Mouse (Mus musculus) thymus, adult 2 months (tissue): ENCODE measurements around the gene Lingo2. TPM values are rescaled to one million over a fixed set of nuclear protein-coding genes. Genes with fewer than 3 reads are reported as not detected.

Source experiments
- DNase-seq: peaks from one replicate; pipeline ENCODE4 v3.0.0; 2021
- H3K27ac ChIP-seq: fragments of 200-500 bp; 2 replicates; pipeline ENCODE4 v1.5.1; 2012; ENCODE audit warnings: low read length, control low read depth; ENCODE audit not compliant: control insufficient read depth, insufficient read depth
- H3K27me3 ChIP-seq: fragments of 200-500 bp; 2 replicates; pipeline ENCODE4 v1.6.1; 2012; ENCODE audit warnings: mild to moderate bottlenecking, low read length, moderate library complexity, mixed read lengths; ENCODE audit not compliant: control insufficient read depth, insufficient read depth
- H3K36me3 ChIP-seq: fragments of 200-500 bp; 2 replicates; pipeline ENCODE4 v1.6.1; 2012; ENCODE audit warnings: mild to moderate bottlenecking, low read length, moderate library complexity; ENCODE audit not compliant: control insufficient read depth, insufficient read depth
- H3K4me1 ChIP-seq: fragments of 200-500 bp; replicated peaks from 2 replicates; pipeline ENCODE4 v1.6.1; 2012; ENCODE audit warnings: low read length; ENCODE audit not compliant: control insufficient read depth, insufficient read depth
- H3K4me3 ChIP-seq: fragments of 200-500 bp; 2 replicates; pipeline ENCODE4 v1.5.1; 2012; ENCODE audit warnings: mild to moderate bottlenecking, low read length, control low read depth, moderate library complexity; ENCODE audit not compliant: control insufficient read depth, insufficient read depth
- CTCF ChIP-seq: fragments of 200-500 bp; IDR thresholded peaks from 2 replicates; pipeline ENCODE4 v1.5.1; 2012; ENCODE audit warnings: mild to moderate bottlenecking, control low read depth, low read length, moderate library complexity, borderline replicate concordance; ENCODE audit not compliant: control insufficient read depth, poor library complexity, insufficient read depth; ENCODE audit errors: extremely low read depth
- POLR2A ChIP-seq: fragments of 200-500 bp; IDR thresholded peaks from 2 replicates; pipeline ENCODE4 v1.6.1; 2012; ENCODE audit warnings: mild to moderate bottlenecking, low read length, control low read depth, moderate library complexity; ENCODE audit not compliant: control insufficient read depth, poor library complexity, insufficient read depth; ENCODE audit errors: extremely low read depth
- WGBS: fragments of 180-500 bp; shearing (Covaris S2); methylation state at CpG from one replicate; pipeline ENCODE4 v1.1.7; 2018; 5-methylcytosine and 5-hydroxymethylcytosine counted together
- polyA plus RNA-seq: library from polyadenylated mRNA; depleted of rRNA; stranded (reverse); fragments of >200 nt; gene quantifications from 2 replicates; pipeline ENCODE4 v1.2.3, GENCODE M21; 2012

Gene Lingo2
- polyA plus RNA-seq, 1 experiment, result 0.11 TPM

GRCm38 (mm10) chr4:36890810-36891209, 60.7 kb downstream of the Lingo2 start:
- Histone ChIP-seq H3K27ac (no peak overlapping the region), H3K4me3 (no peak overlapping the region), H3K36me3 (no peaks in the 10 kb centered on the region), H3K27me3 (no peaks in the 10 kb centered on the region), H3K4me1 (no peaks in the 10 kb centered on the region)
- WGBS, result 85% methylated on average over 1 of the region's 1 CpGs
- no peak for TF ChIP-seq POLR2A
- no peak for DNase-seq

DNA sequence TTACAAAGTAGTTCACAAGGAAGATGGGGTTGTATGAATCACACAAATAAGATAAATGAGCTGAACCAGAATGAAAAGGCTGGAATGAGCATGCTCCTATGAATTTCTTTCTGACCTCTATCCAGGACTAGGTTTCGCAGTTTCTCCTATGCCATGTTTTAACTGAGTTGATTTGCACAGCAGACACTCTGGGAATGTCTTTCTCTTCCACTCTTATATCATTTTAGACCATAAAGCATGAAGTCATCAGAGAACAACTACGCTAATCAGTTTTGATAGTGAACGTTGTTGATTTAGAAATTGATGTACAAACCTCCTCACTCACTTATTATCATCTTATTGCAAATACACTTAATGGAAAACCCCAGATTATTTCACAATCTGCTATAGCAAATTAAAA, 61.2 kb downstream of the Lingo2 start:
- no peak for DNase-seq
- Histone ChIP-seq H3K4me1 (no peaks in the 10 kb centered on the region), H3K36me3 (no peaks in the 10 kb centered on the region), H3K27me3 (no peaks in the 10 kb centered on the region), H3K27ac (no peak overlapping the region), H3K4me3 (no peak overlapping the region)
- no peak for TF ChIP-seq CTCF
- no peak for TF ChIP-seq POLR2A
- WGBS, result 93% methylated on average over 3 of the region's 3 CpGs

GRCm38 (mm10) chr4:36874781-36875180, 76.8 kb downstream of the Lingo2 start:
- Histone ChIP-seq H3K27me3 (no peaks in the 10 kb centered on the region), H3K36me3 (no peaks in the 10 kb centered on the region), H3K4me1 (no peaks in the 10 kb centered on the region), H3K27ac (no peak overlapping the region), H3K4me3 (no peak overlapping the region)
- TF ChIP-seq CTCF, result no peak
- TF ChIP-seq POLR2A, result no peak
- DNase-seq, result no peak

- Histone ChIP-seq H3K27ac (no peak overlapping the region), H3K4me3 (no peak overlapping the region), H3K27me3 (no peaks in the 10 kb centered on the region), H3K36me3 (no peaks in the 10 kb centered on the region), H3K4me1 (no peaks in the 10 kb centered on the region)
- DNase-seq, result no peak
- TF ChIP-seq CTCF, result no peak
- TF ChIP-seq POLR2A, result no peak
Measured at GRCm38 (mm10) chr4:36824982-36825381, 126.6 kb downstream of the Lingo2 start.

GRCm38 (mm10) chr4:36821914-36822313, 129.6 kb downstream of the Lingo2 start:
- Histone ChIP-seq H3K4me1 (no peaks in the 10 kb centered on the region), H3K27me3 (no peaks in the 10 kb centered on the region), H3K27ac (no peak overlapping the region), H3K4me3 (no peak overlapping the region), H3K36me3 (no peaks in the 10 kb centered on the region)
- no peak for DNase-seq
- no peak for TF ChIP-seq CTCF
- TF ChIP-seq POLR2A, result no peak

DNA sequence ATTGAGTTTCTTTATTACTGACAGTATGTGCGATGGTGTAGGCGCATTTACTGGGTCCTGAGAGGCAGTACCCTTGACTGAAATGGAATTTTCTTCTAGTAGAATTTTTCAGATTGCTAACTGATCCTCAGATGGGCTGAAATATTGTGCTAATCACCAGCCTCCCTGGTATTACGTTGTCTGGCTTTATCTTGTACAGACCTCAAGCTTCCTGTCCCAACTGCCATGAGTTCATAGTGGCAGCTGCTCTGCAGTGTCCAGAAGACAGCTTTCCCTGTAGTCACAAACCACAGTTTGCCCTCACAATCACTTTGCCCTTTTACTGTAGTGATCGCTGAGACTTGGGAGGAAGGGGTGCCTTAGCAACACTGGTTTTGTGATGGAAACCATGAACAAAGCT, 176.5 kb downstream of the Lingo2 start:
- H3K36me3 ChIP-seq, result no peaks in the 10 kb centered on the region
- no peaks in the 10 kb centered on the region for H3K27me3 ChIP-seq
- no peak overlapping the region for H3K27ac ChIP-seq
- TF ChIP-seq CTCF, result no peak
- no peak for TF ChIP-seq POLR2A
- WGBS, result 76% methylated on average over 4 of the region's 4 CpGs
- no peak overlapping the region for H3K4me3 ChIP-seq
- no peak for DNase-seq
- no peaks in the 10 kb centered on the region for H3K4me1 ChIP-seq

DNA sequence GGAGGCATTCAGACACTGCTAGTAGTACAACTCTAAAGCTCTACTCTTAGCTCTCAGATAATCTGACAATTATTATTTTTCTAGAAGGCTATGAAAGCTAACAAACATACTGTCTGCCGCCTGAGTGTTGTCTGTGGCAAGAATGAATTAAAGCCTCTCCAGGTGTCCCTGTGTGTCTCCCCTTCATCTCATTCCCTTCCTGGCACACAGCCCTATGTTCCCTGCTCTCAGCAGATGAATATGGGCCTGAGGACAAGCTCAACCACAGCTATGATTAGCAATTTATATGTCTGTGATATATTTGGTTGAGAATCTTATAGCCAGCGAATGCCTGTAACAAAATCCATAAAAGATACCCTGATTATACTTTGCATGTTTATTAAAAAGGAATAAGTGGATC, 220.9 kb downstream of the Lingo2 start:
- H3K27ac ChIP-seq, result no peak overlapping the region
- no peak for TF ChIP-seq CTCF
- no peak for TF ChIP-seq POLR2A
- no peaks in the 10 kb centered on the region for H3K4me1 ChIP-seq
- no peak overlapping the region for H3K4me3 ChIP-seq
- DNase-seq, result no peak
- 80% methylated on average over 2 of the region's 2 CpGs for WGBS
- no peaks in the 10 kb centered on the region for H3K36me3 ChIP-seq
- no peaks in the 10 kb centered on the region for H3K27me3 ChIP-seq
